Mouse (Mus musculus): Measurements from ENCODE around the gene Borcs5.

The Borcs5 gene

DNA sequence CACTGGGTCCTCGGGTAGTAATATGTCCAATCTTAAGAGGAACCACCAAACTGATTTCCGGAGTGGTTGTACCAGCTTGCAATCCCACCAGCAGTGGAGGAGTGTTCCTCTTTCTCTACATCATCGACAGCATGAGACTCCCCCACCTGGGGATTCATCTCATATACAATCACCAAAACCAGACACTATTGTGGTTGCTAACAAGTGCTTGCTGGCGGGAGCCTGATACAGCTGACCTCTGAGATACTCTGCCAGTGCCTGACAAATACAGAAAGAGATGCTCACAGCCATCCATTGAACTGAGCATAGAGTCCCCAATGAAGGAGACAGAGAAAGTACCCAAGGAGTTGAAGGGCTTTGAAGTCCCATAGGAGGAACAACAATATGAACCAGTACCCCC, 116.7 kb downstream of the Borcs5 start:
- no peak for DNase-seq (ENCODE audit: extremely low read depth, low read depth)
